Mouse (Mus musculus) lung, postnatal 0 days (tissue): ENCODE measurements around the gene Gfod1. TPM values are rescaled to one million over a fixed set of nuclear protein-coding genes. Genes with fewer than 3 reads are reported as not detected.

Source experiments
- ATAC-seq: fragments of 200-750 bp; cut with Nextera tagmentation; 2 replicates; pipeline ENCODE4 v1.8.0; 2017; ENCODE audit warnings: moderate library complexity
- DNase-seq: peaks from one replicate; pipeline ENCODE4 v3.0.0-alpha.2; 2016; ENCODE audit warnings: low spot score
- H3K27ac ChIP-seq: fragments of 300-500 bp; sonication (generic); 2 replicates; pipeline ENCODE4 v1.5.1; 2014; ENCODE audit warnings: antibody characterized with exemption, mild to moderate bottlenecking, low read length, mixed read lengths
- H3K27me3 ChIP-seq: fragments of 300-500 bp; sonication (generic); replicated peaks from 2 replicates; pipeline ENCODE4 v1.6.1; 2014; ENCODE audit warnings: low read length, mixed read lengths; ENCODE audit not compliant: insufficient read depth
- H3K36me3 ChIP-seq: fragments of 300-500 bp; sonication (generic); 2 replicates; pipeline ENCODE4 v1.6.1; 2014; ENCODE audit warnings: low read length, mixed read lengths; ENCODE audit not compliant: insufficient read depth
- H3K4me1 ChIP-seq: fragments of 300-500 bp; sonication (generic); 2 replicates; pipeline ENCODE4 v1.6.1; 2014; ENCODE audit warnings: antibody characterized with exemption, low read depth, low read length, mixed read lengths; ENCODE audit not compliant: insufficient read depth
- H3K4me2 ChIP-seq: fragments of 300-500 bp; sonication (generic); replicated peaks from 2 replicates; pipeline ENCODE4 v1.6.1; 2014; ENCODE audit warnings: low read depth, mild to moderate bottlenecking, low read length, moderate library complexity, mixed read lengths
- H3K4me3 ChIP-seq: fragments of 300-500 bp; sonication (generic); 2 replicates; pipeline ENCODE4 v1.5.1; 2014; ENCODE audit warnings: low read depth, low read length
- H3K9ac ChIP-seq: fragments of 300-500 bp; sonication (generic); replicated peaks from 2 replicates; pipeline ENCODE4 v1.6.1; 2014; ENCODE audit warnings: low read depth, mild to moderate bottlenecking
- H3K9me3 ChIP-seq: fragments of 300-500 bp; sonication (generic); 2 replicates; pipeline ENCODE4 v1.6.1; 2016; ENCODE audit warnings: low read length, mixed read lengths
- CTCF ChIP-seq: IDR thresholded peaks from 2 replicates; pipeline ENCODE4 v1.5.1; 2016; ENCODE audit warnings: antibody characterized with exemption, mild to moderate bottlenecking
- EP300 ChIP-seq: IDR thresholded peaks from 2 replicates; pipeline ENCODE4 v1.6.1; 2016; ENCODE audit warnings: antibody characterized with exemption, mild to moderate bottlenecking, control low read depth
- WGBS: fragments of 180-500 bp; shearing (Covaris S2); extraction: QIAGEN DNeasy Blood & Tissue Kit; methylation state at CpG from one replicate; pipeline ENCODE4 v1.1.7; 2014; 5-methylcytosine and 5-hydroxymethylcytosine counted together
- polyA plus RNA-seq: library from polyadenylated mRNA; unstranded; fragments of >200 nt; fragmentation: Nextera tagmentation; extraction: Ambion mirVana; gene quantifications from 2 replicates; pipeline ENCODE4 v1.2.1, GENCODE M21; 2015

The Gfod1 gene
- polyA plus RNA-seq, 1 experiment from 2014 or later, result 1.6 TPM

DNA sequence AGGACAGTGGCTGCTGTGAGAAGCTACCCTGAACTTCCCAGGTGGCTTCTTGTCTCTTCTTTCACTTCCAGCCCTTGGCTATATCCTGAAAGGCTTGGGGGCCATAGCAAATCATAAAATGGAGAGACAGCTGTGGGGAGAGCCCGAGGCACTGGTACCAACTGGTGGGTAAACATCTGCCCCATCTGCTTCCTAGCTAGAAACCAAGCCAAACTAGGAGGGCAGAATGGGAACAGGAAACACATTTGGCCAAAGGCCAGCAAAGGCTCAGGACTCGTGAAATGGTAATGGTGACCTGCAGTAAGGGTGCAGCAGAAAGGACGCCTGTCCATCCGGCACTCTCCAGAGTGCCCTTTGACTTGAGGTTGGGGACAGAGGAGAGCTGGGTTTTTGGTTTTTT is 85.2 kb downstream of the Gfod1 start:
- no peaks in the 10 kb centered on the region for H3K9me3 ChIP-seq
- H3K27ac ChIP-seq, result 0 out of 2 replicates have a peak overlapping the region, but pooled peaks have one; percentile 1
- no peak overlapping the region for H3K9ac ChIP-seq
- no peak overlapping the region for H3K4me3 ChIP-seq
- no peak overlapping the region for H3K4me2 ChIP-seq
- no peaks in the 10 kb centered on the region for H3K27me3 ChIP-seq
- WGBS, result 37% methylated on average over 4 of the region's 4 CpGs
- TF ChIP-seq EP300, result peak; percentile 40; the same call in 1 of the 2 replicates
- TF ChIP-seq CTCF, result no peak
- DNase-seq (peak; percentile 59), ATAC-seq (peak; percentile 18; the same call in 1 of the 2 replicates)
- H3K36me3 ChIP-seq, result no peaks in the 10 kb centered on the region
- peaks cover 25% of the 10 kb centered on the region for H3K4me1 ChIP-seq

DNA sequence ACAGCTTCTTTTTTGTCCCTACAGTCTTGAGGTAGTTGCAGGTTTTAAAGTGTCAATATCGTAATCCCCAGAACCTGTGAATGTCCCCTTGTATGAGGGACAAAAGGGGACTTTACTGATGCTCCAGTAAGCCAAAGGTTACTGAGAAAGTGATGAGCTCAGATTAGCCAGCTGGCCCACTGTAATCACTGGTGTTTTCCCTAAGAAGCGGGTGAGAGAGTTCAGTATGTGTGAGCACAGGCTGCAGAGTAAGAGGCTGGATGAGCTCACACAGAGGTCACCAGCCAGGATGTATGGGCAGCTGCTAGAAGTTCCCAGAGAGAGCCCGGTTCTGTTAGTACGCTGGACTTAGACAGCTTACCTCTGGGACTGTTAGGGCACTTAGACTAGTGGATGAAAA is 85.7 kb downstream of the Gfod1 start:
- 46% methylated on average over 4 of the region's 4 CpGs for WGBS
- Histone ChIP-seq H3K9ac (no peak overlapping the region), H3K27ac (0 out of 2 replicates have a peak overlapping the region, but pooled peaks have one; percentile 1)

DNA sequence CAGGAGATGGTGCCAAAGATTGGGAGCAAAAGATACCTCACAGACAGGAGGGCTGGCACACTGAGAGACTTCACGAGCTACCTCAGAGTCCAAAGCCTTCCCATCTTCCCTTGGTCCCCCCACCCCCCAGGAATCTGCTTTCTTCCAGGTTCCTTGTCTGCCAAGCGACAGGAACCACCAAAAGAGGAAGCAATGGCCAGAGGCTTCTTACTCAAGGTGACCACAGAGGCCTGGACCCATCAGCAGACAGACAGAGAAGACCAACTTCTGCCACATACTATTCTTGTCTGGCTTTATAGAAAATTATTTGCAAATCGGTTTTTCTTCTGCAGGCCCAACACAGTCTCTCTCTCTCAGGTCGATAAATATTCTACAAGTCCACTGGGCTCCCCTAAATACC is 86.3 kb downstream of the Gfod1 start:
- TF ChIP-seq CTCF, result no peak
- TF ChIP-seq EP300, result no peak
- H3K27ac ChIP-seq, result 0 out of 2 replicates have a peak overlapping the region, but pooled peaks have one; percentile 14
- H3K27me3 ChIP-seq, result no peaks in the 10 kb centered on the region
- WGBS, result 64% methylated on average over 4 of the region's 4 CpGs
- peaks cover 28% of the 10 kb centered on the region for H3K4me1 ChIP-seq
- no peak overlapping the region for H3K4me3 ChIP-seq
- ATAC-seq, result no peak
- peak; percentile 50 for DNase-seq
- H3K9me3 ChIP-seq, result no peaks in the 10 kb centered on the region
- H3K4me2 ChIP-seq, result no peak overlapping the region
- H3K9ac ChIP-seq, result no peak overlapping the region
- no peaks in the 10 kb centered on the region for H3K36me3 ChIP-seq

More for the DNA sequence above, 85.7 kb downstream of the Gfod1 start:
- H3K9me3 ChIP-seq, result no peaks in the 10 kb centered on the region
- TF ChIP-seq CTCF (no peak), EP300 (no peak)
- H3K4me3 ChIP-seq, result no peak overlapping the region
- H3K36me3 ChIP-seq, result no peaks in the 10 kb centered on the region
- DNase-seq (no peak), ATAC-seq (no peak; the same call in 1 of the 2 replicates)
- H3K4me1 ChIP-seq, result peaks cover 25% of the 10 kb centered on the region
- H3K27me3 ChIP-seq, result no peaks in the 10 kb centered on the region
- no peak overlapping the region for H3K4me2 ChIP-seq

DNA sequence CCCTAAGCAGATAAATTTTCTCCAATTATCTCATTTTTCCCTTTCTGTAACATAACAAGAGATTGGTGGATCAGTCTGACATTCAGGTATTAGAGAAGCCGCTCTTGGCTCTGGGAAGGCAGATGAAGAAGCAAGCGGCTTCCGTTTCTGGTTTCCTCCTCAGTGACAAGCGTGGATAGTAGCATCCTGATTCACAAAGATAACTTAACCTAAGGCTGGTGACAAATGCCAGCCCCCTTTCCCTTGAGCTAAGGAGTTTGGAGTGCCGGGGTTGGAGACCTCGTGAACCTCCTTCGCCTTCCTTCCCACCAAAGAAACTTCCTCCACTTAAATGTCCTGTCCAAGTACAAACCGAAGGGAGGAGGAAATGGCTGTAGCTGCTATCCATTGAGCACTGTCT is 86.9 kb downstream of the Gfod1 start:
- peaks cover 31% of the 10 kb centered on the region for H3K4me1 ChIP-seq
- H3K27ac ChIP-seq, result no peak overlapping the region
- TF ChIP-seq EP300, result no peak
- TF ChIP-seq CTCF, result no peak
- no peak overlapping the region for H3K4me3 ChIP-seq
- DNase-seq (no peak), ATAC-seq (no peak)
- H3K4me2 ChIP-seq, result no peak overlapping the region
- H3K27me3 ChIP-seq, result no peaks in the 10 kb centered on the region
- H3K36me3 ChIP-seq, result no peaks in the 10 kb centered on the region
- WGBS, result 53% methylated on average over 8 of the region's 8 CpGs
- H3K9ac ChIP-seq, result no peak overlapping the region
- H3K9me3 ChIP-seq, result no peaks in the 10 kb centered on the region

DNA sequence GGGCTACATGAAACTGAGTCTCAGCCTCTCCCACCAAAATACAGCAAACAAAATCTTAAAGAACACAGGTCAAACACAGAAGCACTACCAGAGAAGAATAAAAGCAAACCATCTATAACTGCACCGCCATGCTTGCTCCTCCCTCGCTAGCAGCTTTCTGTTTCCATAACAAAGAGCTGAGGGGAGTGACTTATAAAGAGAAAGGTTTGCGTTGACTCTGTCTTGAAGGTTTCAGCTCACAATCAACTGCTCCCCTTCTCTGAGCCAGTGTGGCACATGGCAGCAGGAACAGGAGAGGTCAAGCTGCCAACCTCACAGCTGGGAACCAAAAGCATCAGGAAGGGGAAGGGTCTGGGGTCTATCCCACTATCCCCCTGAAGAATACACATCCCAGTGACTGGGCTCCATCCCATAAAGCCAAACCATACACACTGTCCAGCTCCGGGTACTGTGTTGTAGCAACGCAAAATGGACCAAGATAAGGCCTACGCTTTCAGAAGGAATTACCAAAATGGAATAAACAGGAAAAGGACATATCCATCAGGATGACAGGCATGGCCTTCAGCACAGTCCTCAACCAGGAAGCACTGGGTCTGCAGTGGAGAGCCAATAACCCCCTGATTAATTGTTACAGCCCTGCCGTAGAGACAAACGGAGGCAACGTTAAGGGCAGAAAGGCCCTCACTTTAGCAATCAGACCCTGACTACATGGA is 87.8 kb downstream of the Gfod1 start:
- 61% methylated on average over 9 of the region's 9 CpGs for WGBS
- DNase-seq, result peak; percentile 57
- TF ChIP-seq EP300, result peak; percentile 85
- no peak for TF ChIP-seq CTCF
- Histone ChIP-seq H3K4me2 (no peak overlapping the region), H3K9ac (no peak overlapping the region), H3K9me3 (no peaks in the 10 kb centered on the region), H3K4me1 (peaks cover 31% of the 10 kb centered on the region), H3K36me3 (no peaks in the 10 kb centered on the region), H3K27ac (peak overlapping the region; percentile 57; the same call in 1 of the 2 replicates), H3K27me3 (no peaks in the 10 kb centered on the region), H3K4me3 (no peak overlapping the region)
- peak; percentile 47 for ATAC-seq

DNA sequence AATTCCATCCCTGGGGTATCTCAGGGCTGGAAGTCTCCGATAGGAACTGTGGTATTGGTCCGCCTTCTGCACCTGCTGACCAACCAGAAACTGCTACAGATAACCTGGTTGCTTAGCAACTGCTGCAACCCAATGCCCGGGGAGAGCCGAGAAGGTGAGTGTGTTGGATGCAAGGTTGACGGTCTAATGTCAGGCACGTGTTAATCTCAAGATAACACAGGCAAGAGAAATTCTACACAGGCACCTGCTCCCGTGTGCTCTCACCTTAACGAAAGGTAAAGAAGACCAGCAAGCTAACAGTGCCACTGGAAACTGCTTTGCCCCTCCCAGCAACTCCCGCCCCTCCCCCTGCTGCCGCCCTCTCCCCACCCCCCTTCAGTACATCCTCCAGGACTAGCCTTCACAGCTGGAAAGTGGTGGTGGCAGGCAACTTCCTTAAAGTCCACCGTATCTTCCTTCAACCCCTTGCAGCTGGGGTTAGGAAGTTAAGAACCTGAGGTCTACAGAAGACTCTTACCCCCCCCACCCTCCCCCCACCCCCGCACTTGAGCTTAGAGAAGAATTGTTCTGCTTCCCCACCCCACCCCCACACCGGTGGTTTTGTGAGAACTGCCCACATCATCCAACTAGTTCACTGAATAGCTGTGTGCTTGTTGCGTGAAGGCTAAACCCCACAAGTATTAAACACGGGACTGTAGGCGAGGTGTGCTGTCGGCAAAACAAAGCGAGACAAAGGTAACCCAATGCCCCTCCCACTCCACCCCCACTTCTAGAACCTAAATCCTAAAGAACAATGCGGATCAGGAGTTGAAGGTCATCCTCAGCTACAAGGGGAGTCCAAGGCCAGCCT is 88.6 kb downstream of the Gfod1 start:
- DNase-seq (no peak), ATAC-seq (no peak)
- no peaks in the 10 kb centered on the region for H3K36me3 ChIP-seq
- no peak overlapping the region for H3K9ac ChIP-seq
- 21% methylated on average over 19 of the region's 19 CpGs for WGBS
- H3K4me3 ChIP-seq, result no peak overlapping the region
- 0 out of 2 replicates have a peak overlapping the region, but pooled peaks have one; percentile 57 for H3K27ac ChIP-seq
- H3K4me1 ChIP-seq, result peaks cover 38% of the 10 kb centered on the region
- no peaks in the 10 kb centered on the region for H3K27me3 ChIP-seq
- H3K4me2 ChIP-seq, result 0 out of 2 replicates have a peak overlapping the region, but pooled peaks have one; percentile 8
- no peaks in the 10 kb centered on the region for H3K9me3 ChIP-seq
- TF ChIP-seq EP300, result no peak
- TF ChIP-seq CTCF, result no peak
